Mouse (Mus musculus) embryonic facial prominence, embryonic 13.5 days (tissue): ENCODE results near the gene Phlpp1. TPM values are rescaled to one million over a fixed set of nuclear protein-coding genes. Genes with fewer than 3 reads are reported as not detected.

Source experiments
- ATAC-seq: fragments of 200-750 bp; cut with Nextera tagmentation; 2 replicates; pipeline ENCODE4 v1.8.0; 2017; ENCODE audit warnings: low read depth; ENCODE audit not compliant: insufficient number of reproducible peaks, insufficient read depth, low FRiP score, low TSS enrichment
- H3K27ac ChIP-seq: fragments of 300-500 bp; sonication (generic); 2 replicates; pipeline ENCODE4 v1.5.1; 2015; ENCODE audit warnings: moderate library complexity, mild to moderate bottlenecking, inconsistent platforms
- H3K27me3 ChIP-seq: fragments of 300-500 bp; sonication (generic); 2 replicates; pipeline ENCODE4 v1.6.1; 2015; ENCODE audit warnings: mild to moderate bottlenecking, inconsistent platforms
- H3K36me3 ChIP-seq: fragments of 300-500 bp; sonication (generic); 2 replicates; pipeline ENCODE4 v1.6.1; 2015; ENCODE audit warnings: mild to moderate bottlenecking, inconsistent platforms
- H3K4me1 ChIP-seq: fragments of 300-500 bp; sonication (generic); 2 replicates; pipeline ENCODE4 v1.6.1; 2015; ENCODE audit warnings: inconsistent platforms
- H3K4me2 ChIP-seq: fragments of 300-500 bp; sonication (generic); 2 replicates; pipeline ENCODE4 v1.6.1; 2015; ENCODE audit warnings: moderate library complexity, mild to moderate bottlenecking, inconsistent platforms
- H3K4me3 ChIP-seq: fragments of 300-500 bp; sonication (generic); 2 replicates; pipeline ENCODE4 v1.5.1; 2015; ENCODE audit warnings: mild to moderate bottlenecking, inconsistent platforms
- H3K9ac ChIP-seq: fragments of 300-500 bp; sonication (generic); 2 replicates; pipeline ENCODE4 v1.6.1; 2015; ENCODE audit warnings: mild to moderate bottlenecking, inconsistent platforms
- H3K9me3 ChIP-seq: fragments of 300-500 bp; sonication (generic); 2 replicates; pipeline ENCODE4 v1.6.1; 2016; ENCODE audit warnings: inconsistent platforms
- WGBS: fragments of 180-500 bp; shearing (Covaris S2); methylation state at CpG from one replicate; pipeline ENCODE4 v1.1.7; 2015; ENCODE audit warnings: mixed read lengths; 5-methylcytosine and 5-hydroxymethylcytosine counted together
- polyA plus RNA-seq: library from polyadenylated mRNA; unstranded; fragments of >200 nt; fragmentation: Nextera tagmentation; extraction: Ambion mirVana; gene quantifications from 2 replicates; pipeline ENCODE4 v1.2.1, GENCODE M21; 2015

The Phlpp1 gene
- polyA plus RNA-seq, 1 experiment from 2014 or later = 3.4 TPM

- no peaks in the 10 kb centered on the region for H3K9me3 ChIP-seq
- no peaks in the 10 kb centered on the region for H3K4me1 ChIP-seq
- H3K4me2 ChIP-seq = no peak overlapping the region
- ATAC-seq = no peak
- 73% methylated on average over 17 of the region's 17 CpGs for WGBS
- no peak overlapping the region for H3K27ac ChIP-seq
- H3K4me3 ChIP-seq = no peak overlapping the region
- no peaks in the 10 kb centered on the region for H3K36me3 ChIP-seq
- no peak overlapping the region for H3K9ac ChIP-seq
- no peaks in the 10 kb centered on the region for H3K27me3 ChIP-seq
Measured at GRCm38 (mm10) chr1:106148386-106149380, 22.9 kb upstream of the Phlpp1 start.

- Histone ChIP-seq H3K9me3 (no peaks in the 10 kb centered on the region), H3K9ac (no peak overlapping the region), H3K4me3 (no peak overlapping the region), H3K4me1 (no peaks in the 10 kb centered on the region), H3K4me2 (no peak overlapping the region), H3K27me3 (no peaks in the 10 kb centered on the region), H3K36me3 (no peaks in the 10 kb centered on the region), H3K27ac (no peak overlapping the region)
- no peak for ATAC-seq
- 82% methylated on average over 12 of the region's 12 CpGs for WGBS
Measured at GRCm38 (mm10) chr1:106151846-106152245, 19.7 kb upstream of the Phlpp1 start.

- Histone ChIP-seq H3K4me3 (no peak overlapping the region), H3K27ac (no peak overlapping the region), H3K27me3 (no peaks in the 10 kb centered on the region), H3K4me1 (no peaks in the 10 kb centered on the region), H3K9me3 (no peaks in the 10 kb centered on the region), H3K36me3 (no peaks in the 10 kb centered on the region), H3K9ac (no peak overlapping the region), H3K4me2 (no peak overlapping the region)
- ATAC-seq = no peak
Measured at GRCm38 (mm10) chr1:106152742-106153141, 18.8 kb upstream of the Phlpp1 start.

- H3K27ac ChIP-seq = no peak overlapping the region
- no peak overlapping the region for H3K9ac ChIP-seq
- H3K27me3 ChIP-seq = no peaks in the 10 kb centered on the region
- no peaks in the 10 kb centered on the region for H3K4me1 ChIP-seq
- H3K9me3 ChIP-seq = no peaks in the 10 kb centered on the region
- no peak overlapping the region for H3K4me3 ChIP-seq
- H3K36me3 ChIP-seq = no peaks in the 10 kb centered on the region
- no peak overlapping the region for H3K4me2 ChIP-seq
- 90% methylated on average over 7 of the region's 7 CpGs for WGBS
- ATAC-seq = no peak
Measured at GRCm38 (mm10) chr1:106154590-106154989, 17.0 kb upstream of the Phlpp1 start.

GRCm38 (mm10) chr1:106155087-106155567 is 16.4 kb upstream of the Phlpp1 start:
- WGBS = 21% methylated on average over 10 of the region's 10 CpGs

GRCm38 (mm10) chr1:106155702-106156101 is 15.8 kb upstream of the Phlpp1 start:
- H3K27me3 ChIP-seq = no peaks in the 10 kb centered on the region
- ATAC-seq = no peak
- H3K27ac ChIP-seq = no peak overlapping the region
- H3K4me3 ChIP-seq = no peak overlapping the region
- 76% methylated on average over 6 of the region's 6 CpGs for WGBS
- H3K9me3 ChIP-seq = no peaks in the 10 kb centered on the region
- H3K4me2 ChIP-seq = no peak overlapping the region
- H3K4me1 ChIP-seq = no peaks in the 10 kb centered on the region
- H3K36me3 ChIP-seq = no peaks in the 10 kb centered on the region
- no peak overlapping the region for H3K9ac ChIP-seq

More at GRCm38 (mm10) chr1:106155087-106155567, 16.4 kb upstream of the Phlpp1 start:
- no peaks in the 10 kb centered on the region for H3K36me3 ChIP-seq
- H3K27me3 ChIP-seq = no peaks in the 10 kb centered on the region
- H3K27ac ChIP-seq = no peak overlapping the region
- no peak overlapping the region for H3K9ac ChIP-seq
- no peaks in the 10 kb centered on the region for H3K9me3 ChIP-seq
- H3K4me2 ChIP-seq = no peak overlapping the region
- no peak for ATAC-seq
- no peak overlapping the region for H3K4me3 ChIP-seq
- no peaks in the 10 kb centered on the region for H3K4me1 ChIP-seq

- 61% methylated on average over 4 of the region's 4 CpGs for WGBS
- no peaks in the 10 kb centered on the region for H3K4me1 ChIP-seq
- no peak overlapping the region for H3K4me3 ChIP-seq
- no peaks in the 10 kb centered on the region for H3K36me3 ChIP-seq
- no peak overlapping the region for H3K9ac ChIP-seq
- no peak for ATAC-seq
- H3K9me3 ChIP-seq = no peaks in the 10 kb centered on the region
- no peak overlapping the region for H3K4me2 ChIP-seq
- no peaks in the 10 kb centered on the region for H3K27me3 ChIP-seq
- H3K27ac ChIP-seq = no peak overlapping the region
Measured at GRCm38 (mm10) chr1:106157961-106158515, 13.5 kb upstream of the Phlpp1 start.

GRCm38 (mm10) chr1:106159667-106160066 is 11.9 kb upstream of the Phlpp1 start:
- H3K9me3 ChIP-seq = no peaks in the 10 kb centered on the region
- no peaks in the 10 kb centered on the region for H3K4me1 ChIP-seq
- no peaks in the 10 kb centered on the region for H3K36me3 ChIP-seq
- H3K9ac ChIP-seq = no peak overlapping the region
- no peaks in the 10 kb centered on the region for H3K27me3 ChIP-seq
- 93% methylated on average over 5 of the region's 5 CpGs for WGBS
- H3K4me2 ChIP-seq = no peak overlapping the region
- ATAC-seq = no peak
- H3K4me3 ChIP-seq = no peak overlapping the region
- no peak overlapping the region for H3K27ac ChIP-seq

- no peaks in the 10 kb centered on the region for H3K4me1 ChIP-seq
- no peak overlapping the region for H3K9ac ChIP-seq
- H3K9me3 ChIP-seq = no peaks in the 10 kb centered on the region
- no peak for ATAC-seq
- no peaks in the 10 kb centered on the region for H3K27me3 ChIP-seq
- H3K4me2 ChIP-seq = no peak overlapping the region
- H3K4me3 ChIP-seq = no peak overlapping the region
- H3K27ac ChIP-seq = no peak overlapping the region
- H3K36me3 ChIP-seq = no peaks in the 10 kb centered on the region
- WGBS = 73% methylated on average over 4 of the region's 4 CpGs
Measured at GRCm38 (mm10) chr1:106160916-106161315, 10.6 kb upstream of the Phlpp1 start.

- H3K27ac ChIP-seq = no peak overlapping the region
- no peak overlapping the region for H3K4me2 ChIP-seq
- no peaks in the 10 kb centered on the region for H3K27me3 ChIP-seq
- H3K36me3 ChIP-seq = no peaks in the 10 kb centered on the region
- ATAC-seq = no peak
- no peaks in the 10 kb centered on the region for H3K9me3 ChIP-seq
- no peak overlapping the region for H3K4me3 ChIP-seq
- H3K9ac ChIP-seq = no peak overlapping the region
- 70% methylated on average over 7 of the region's 7 CpGs for WGBS
- no peaks in the 10 kb centered on the region for H3K4me1 ChIP-seq
Measured at GRCm38 (mm10) chr1:106162581-106162980, 9.0 kb upstream of the Phlpp1 start.

GRCm38 (mm10) chr1:106163401-106163800 is 8.2 kb upstream of the Phlpp1 start:
- no peak overlapping the region for H3K4me2 ChIP-seq
- H3K36me3 ChIP-seq = no peaks in the 10 kb centered on the region
- no peak for ATAC-seq
- no peak overlapping the region for H3K4me3 ChIP-seq
- no peaks in the 10 kb centered on the region for H3K9me3 ChIP-seq
- H3K27me3 ChIP-seq = no peaks in the 10 kb centered on the region
- no peak overlapping the region for H3K27ac ChIP-seq
- H3K4me1 ChIP-seq = no peaks in the 10 kb centered on the region
- no peak overlapping the region for H3K9ac ChIP-seq
- WGBS = 71% methylated on average over 8 of the region's 8 CpGs

- H3K4me2 ChIP-seq = no peak overlapping the region
- no peaks in the 10 kb centered on the region for H3K36me3 ChIP-seq
- 89% methylated on average over 3 of the region's 3 CpGs for WGBS
- H3K4me3 ChIP-seq = no peak overlapping the region
- no peaks in the 10 kb centered on the region for H3K27me3 ChIP-seq
- ATAC-seq = no peak
- H3K4me1 ChIP-seq = peaks cover 3% of the 10 kb centered on the region; the same call in 1 of the 2 replicates
- H3K27ac ChIP-seq = no peak overlapping the region
- H3K9ac ChIP-seq = no peak overlapping the region
- no peaks in the 10 kb centered on the region for H3K9me3 ChIP-seq
Measured at GRCm38 (mm10) chr1:106164111-106164510, 7.4 kb upstream of the Phlpp1 start.
